Mouse (Mus musculus) midbrain, postnatal 0 days (tissue): ENCODE results near the gene Vps37c. TPM values are rescaled to one million over a fixed set of nuclear protein-coding genes. Genes with fewer than 3 reads are reported as not detected.

Experiments used
- ATAC-seq: fragments of 200-750 bp; cut with Nextera tagmentation; 2 replicates; pipeline ENCODE4 v1.8.0; 2017; ENCODE audit warnings: moderate number of reproducible peaks, mild to moderate bottlenecking, moderate TSS enrichment, moderate library complexity; ENCODE audit not compliant: low FRiP score
- DNase-seq: peaks from one replicate; pipeline ENCODE4 v3.0.0-alpha.2; 2015; ENCODE audit warnings: low spot score
- H3K27ac ChIP-seq: fragments of 300-500 bp; sonication (generic); 2 replicates; pipeline ENCODE4 v1.5.1; 2014; ENCODE audit warnings: low read depth, mild to moderate bottlenecking, low read length, mixed read lengths
- H3K27me3 ChIP-seq: fragments of 300-500 bp; sonication (generic); 2 replicates; pipeline ENCODE4 v1.6.1; 2014; ENCODE audit warnings: low read length, control low read depth, mixed read lengths; ENCODE audit not compliant: insufficient read depth
- H3K36me3 ChIP-seq: fragments of 300-500 bp; sonication (generic); 2 replicates; pipeline ENCODE4 v1.6.1; 2014; ENCODE audit warnings: low read length, control low read depth, mixed read lengths; ENCODE audit not compliant: insufficient read depth
- H3K4me1 ChIP-seq: fragments of 300-500 bp; sonication (generic); 2 replicates; pipeline ENCODE4 v1.6.1; 2014; ENCODE audit warnings: mild to moderate bottlenecking, control low read depth, antibody characterized with exemption, low read length, mixed read lengths; ENCODE audit not compliant: insufficient read depth
- H3K4me2 ChIP-seq: fragments of 300-500 bp; sonication (generic); 2 replicates; pipeline ENCODE4 v1.6.1; 2014; ENCODE audit warnings: low read depth, mild to moderate bottlenecking, low read length, mixed read lengths; ENCODE audit not compliant: poor library complexity, severe bottlenecking
- H3K4me3 ChIP-seq: fragments of 300-500 bp; sonication (generic); 2 replicates; pipeline ENCODE4 v1.5.1; 2014; ENCODE audit warnings: low read depth, mild to moderate bottlenecking, low read length, moderate library complexity
- H3K9ac ChIP-seq: fragments of 300-500 bp; sonication (generic); replicated peaks from 2 replicates; pipeline ENCODE4 v1.6.1; 2014; ENCODE audit warnings: mild to moderate bottlenecking, low read length, moderate library complexity, mixed read lengths; ENCODE audit not compliant: poor library complexity, severe bottlenecking
- H3K9me3 ChIP-seq: fragments of 300-500 bp; sonication (generic); 2 replicates; pipeline ENCODE4 v1.6.1; 2016; ENCODE audit warnings: low read length, control low read depth
- CTCF ChIP-seq: IDR thresholded peaks from 2 replicates; pipeline ENCODE4 v1.5.1; 2016; ENCODE audit warnings: antibody characterized with exemption, mild to moderate bottlenecking
- WGBS: fragments of 180-500 bp; shearing (Covaris S2); extraction: QIAGEN DNeasy Blood & Tissue Kit; methylation state at CpG from one replicate; pipeline ENCODE4 v1.1.7; 2014; 5-methylcytosine and 5-hydroxymethylcytosine counted together
- polyA plus RNA-seq: library from polyadenylated mRNA; unstranded; fragments of >200 nt; fragmentation: Nextera tagmentation; extraction: Ambion mirVana; gene quantifications from 2 replicates; pipeline ENCODE4 v1.2.1, GENCODE M21; 2015
- total RNA-seq: library from RNA; depleted of rRNA; stranded (reverse); fragments of >200 nt; gene quantifications from 2 replicates; pipeline ENCODE4 v1.2.3, GENCODE M21; 2014

The Vps37c gene
- total and polyA plus RNA-seq, 2 experiments from 2014 or later: 17.5 to 22.9 TPM

- no peak overlapping the region for H3K9ac ChIP-seq
- no peak overlapping the region for H3K4me2 ChIP-seq
- peak; percentile 93 for TF ChIP-seq CTCF
- no peak overlapping the region for H3K4me3 ChIP-seq
- ATAC-seq (peak; percentile 74), DNase-seq (peak; percentile 68)
- no peaks in the 10 kb centered on the region for H3K36me3 ChIP-seq
- no peaks in the 10 kb centered on the region for H3K4me1 ChIP-seq
- 5% methylated on average over 2 of the region's 2 CpGs for WGBS
- no peaks in the 10 kb centered on the region for H3K9me3 ChIP-seq
- no peak overlapping the region for H3K27ac ChIP-seq
- H3K27me3 ChIP-seq: no peaks in the 10 kb centered on the region
Observed at GRCm38 (mm10) chr19:10665499-10665898, 23.0 kb upstream of the Vps37c start.

GRCm38 (mm10) chr19:10671319-10671718 is 17.2 kb upstream of the Vps37c start:
- ATAC-seq: no peak
- 77% methylated on average over 4 of the region's 4 CpGs for WGBS
- H3K36me3 ChIP-seq: no peaks in the 10 kb centered on the region

GRCm38 (mm10) chr19:10671854-10672417 is 16.6 kb upstream of the Vps37c start:
- H3K4me1 ChIP-seq: no peaks in the 10 kb centered on the region
- no peaks in the 10 kb centered on the region for H3K27me3 ChIP-seq
- DNase-seq (no peak), ATAC-seq (no peak)
- H3K9me3 ChIP-seq: no peaks in the 10 kb centered on the region
- WGBS: 75% methylated on average over 9 of the region's 9 CpGs
- no peak overlapping the region for H3K9ac ChIP-seq
- no peak for TF ChIP-seq CTCF
- H3K4me3 ChIP-seq: no peak overlapping the region
- H3K4me2 ChIP-seq: no peak overlapping the region
- H3K36me3 ChIP-seq: no peaks in the 10 kb centered on the region
- no peak overlapping the region for H3K27ac ChIP-seq

More at GRCm38 (mm10) chr19:10671319-10671718, 17.2 kb upstream of the Vps37c start:
- no peaks in the 10 kb centered on the region for H3K27me3 ChIP-seq
- H3K27ac ChIP-seq: no peak overlapping the region
- no peaks in the 10 kb centered on the region for H3K9me3 ChIP-seq
- TF ChIP-seq CTCF: no peak
- no peaks in the 10 kb centered on the region for H3K4me1 ChIP-seq
- DNase-seq: no peak
- H3K4me2 ChIP-seq: no peak overlapping the region
- H3K9ac ChIP-seq: no peak overlapping the region
- H3K4me3 ChIP-seq: no peak overlapping the region

- ATAC-seq (no peak), DNase-seq (no peak)
- H3K36me3 ChIP-seq: no peaks in the 10 kb centered on the region
- no peak for TF ChIP-seq CTCF
- no peak overlapping the region for H3K4me3 ChIP-seq
- no peaks in the 10 kb centered on the region for H3K9me3 ChIP-seq
- no peak overlapping the region for H3K4me2 ChIP-seq
- H3K27ac ChIP-seq: no peak overlapping the region
- H3K27me3 ChIP-seq: no peaks in the 10 kb centered on the region
- WGBS: 28% methylated on average over 1 of the region's 1 CpGs
- H3K4me1 ChIP-seq: no peaks in the 10 kb centered on the region
- H3K9ac ChIP-seq: no peak overlapping the region
Observed at GRCm38 (mm10) chr19:10673275-10673674, 15.3 kb upstream of the Vps37c start.

GRCm38 (mm10) chr19:10676656-10677055 is 11.9 kb upstream of the Vps37c start:
- 86% methylated on average over 16 of the region's 16 CpGs for WGBS
- Histone ChIP-seq H3K4me3 (no peak overlapping the region), H3K4me1 (no peaks in the 10 kb centered on the region), H3K27me3 (no peaks in the 10 kb centered on the region), H3K27ac (no peak overlapping the region), H3K4me2 (no peak overlapping the region), H3K36me3 (no peaks in the 10 kb centered on the region), H3K9ac (no peak overlapping the region), H3K9me3 (no peaks in the 10 kb centered on the region)
- ATAC-seq: no peak
- no peak for TF ChIP-seq CTCF
- no peak for DNase-seq

GRCm38 (mm10) chr19:10677915-10678771 is 10.4 kb upstream of the Vps37c start, which contains the start of gene Pga5:
Pga5 (minus strand) TSS chr19:10678071.
- Histone ChIP-seq H3K27me3 (no peaks in the 10 kb centered on the region), H3K9ac (no peak within 1 kb of the TSS), H3K4me2 (no peak within 1 kb of the TSS), H3K4me3 (no peak within 1 kb of the TSS), H3K27ac (no peak within 1 kb of the TSS), H3K36me3 (no peaks in the 10 kb centered on the region), H3K9me3 (no peaks in the 10 kb centered on the region), H3K4me1 (no peaks in the 10 kb centered on the region)
- TF ChIP-seq CTCF: peak; percentile 95
- DNase-seq: peak; percentile 88
- WGBS: 44% methylated on average over 6 of the region's 6 CpGs
- peak; percentile 70; the same call in 1 of the 2 replicates for ATAC-seq
